Mouse (Mus musculus): Measurements from ENCODE around the gene Tenm3.

DNA sequence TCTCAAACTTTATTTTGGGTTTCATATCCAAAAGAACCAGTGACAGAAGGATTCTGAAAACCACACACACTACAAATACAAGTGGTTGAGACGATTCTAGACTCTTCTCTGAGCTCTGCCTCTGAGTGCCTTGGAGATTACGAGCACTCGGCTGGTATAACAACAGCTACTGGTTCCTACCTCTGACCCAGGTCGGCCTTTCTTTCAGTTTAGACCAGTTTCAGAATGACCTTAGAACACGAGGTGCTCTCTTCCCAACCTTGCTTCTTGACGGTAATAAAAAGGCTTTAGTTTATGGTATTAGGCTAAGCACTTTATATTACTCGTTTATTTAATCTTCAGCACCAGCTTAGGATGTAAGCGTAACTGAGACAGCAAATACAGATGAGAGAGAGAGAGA is 528.1 kb downstream of the Tenm3 start:
- TF ChIP-seq CTCF (IDR thresholded peaks at IDR 0.05; ENCODE audit: low read depth, low read length), result no peak
- TF ChIP-seq GATA2 (IDR thresholded peaks at IDR 0.05; ENCODE audit: borderline replicate concordance, low read depth, low read length), result no peak
- TF ChIP-seq TAL1 (conservative IDR thresholded peaks at IDR 0.05; ENCODE audit: low read depth, low read length), result no peak
- TF ChIP-seq GATA1 (IDR thresholded peaks at IDR 0.05; ENCODE audit: borderline replicate concordance, low read length), result no peak

Data from G1E (cell line).